Comparison of ENCODE assay signal across 14 mouse cellular contexts in genomic region chr17:44863165-44863564, GRCm38 (mm10).
"Had no signal": no experiment of that assay in that cellular context is flagged by ENCODE, and none has a peak within 500 bp of the region (broad histone marks: within the 10 kb centered on the region; RNA-seq: fewer than 3 reads in every experiment).

No protein-coding gene starts in this region.

- DNase-seq: lung, adult 18-20 months; lung, embryonic 14.5 days; lung, postnatal 10 days; lung, postnatal 4 days; midbrain, embryonic 14.5 days; retina, postnatal 1 day; right cerebral cortex, adult 18-20 months; right cerebral cortex, postnatal 25 days; right cerebral cortex, postnatal 4 days; spleen, adult 18-20 months; thymus, adult 2 months; thymus, postnatal 25 days; thymus, postnatal 4 days had no signal

- ATAC-seq: midbrain, embryonic 16.5 days had no signal
